Mouse (Mus musculus) intestine, embryonic 16.5 days (tissue): ENCODE data around the gene Zc3h15. TPM values are rescaled to one million over a fixed set of nuclear protein-coding genes. Genes with fewer than 3 reads are reported as not detected.
A peak's percentile ranks its signal among the peaks of the same experiment; 100 is the strongest.
"Not testable (repeated sequence)": the region's sequence is repeated elsewhere in the genome, so short reads cannot be mapped to it uniquely, and the experiment has no call there.

ENCODE experiments used
- ATAC-seq: fragments of 200-750 bp; cut with Nextera tagmentation; 2 replicates; pipeline ENCODE4 v1.8.0; 2017; ENCODE audit warnings: moderate TSS enrichment, moderate library complexity
- H3K27ac ChIP-seq: fragments of 300-500 bp; sonication (generic); 2 replicates; pipeline ENCODE4 v1.5.1; 2014; ENCODE audit warnings: mild to moderate bottlenecking, low read length
- H3K27me3 ChIP-seq: fragments of 300-500 bp; sonication (generic); replicated peaks from 2 replicates; pipeline ENCODE4 v1.6.1; 2014; ENCODE audit warnings: low read length, control low read depth, mixed read lengths; ENCODE audit not compliant: control insufficient read depth, insufficient read depth
- H3K36me3 ChIP-seq: fragments of 300-500 bp; sonication (generic); 2 replicates; pipeline ENCODE4 v1.6.1; 2014; ENCODE audit warnings: low read length, control low read depth; ENCODE audit not compliant: control insufficient read depth, insufficient read depth
- H3K4me1 ChIP-seq: fragments of 300-500 bp; sonication (generic); 2 replicates; pipeline ENCODE4 v1.6.1; 2014; ENCODE audit warnings: low read length, control low read depth, mixed read lengths; ENCODE audit not compliant: control insufficient read depth, insufficient read depth
- H3K4me2 ChIP-seq: fragments of 300-500 bp; sonication (generic); 2 replicates; pipeline ENCODE4 v1.6.1; 2014; ENCODE audit warnings: low read depth, low read length, control low read depth
- H3K4me3 ChIP-seq: fragments of 300-500 bp; sonication (generic); 2 replicates; pipeline ENCODE4 v1.5.1; 2014; ENCODE audit warnings: mild to moderate bottlenecking, low read length
- H3K9ac ChIP-seq: fragments of 300-500 bp; sonication (generic); 2 replicates; pipeline ENCODE4 v1.6.1; 2014; ENCODE audit warnings: low read depth, low read length
- H3K9me3 ChIP-seq: fragments of 300-500 bp; sonication (generic); 2 replicates; pipeline ENCODE4 v1.6.1; 2016; ENCODE audit warnings: low read length, control low read depth; ENCODE audit not compliant: control insufficient read depth
- WGBS: fragments of 180-500 bp; shearing (Covaris S2); extraction: QIAGEN DNeasy Blood & Tissue Kit; methylation state at CpG from one replicate; pipeline ENCODE4 v1.1.7; 2014; 5-methylcytosine and 5-hydroxymethylcytosine counted together
- polyA plus RNA-seq: library from polyadenylated mRNA; unstranded; fragments of >200 nt; fragmentation: Nextera tagmentation; extraction: Ambion mirVana; gene quantifications from 2 replicates; pipeline ENCODE4 v1.2.1, GENCODE M21; 2015

Zc3h15 gene
- polyA plus RNA-seq, 1 experiment from 2014 or later = 113 TPM

DNA sequence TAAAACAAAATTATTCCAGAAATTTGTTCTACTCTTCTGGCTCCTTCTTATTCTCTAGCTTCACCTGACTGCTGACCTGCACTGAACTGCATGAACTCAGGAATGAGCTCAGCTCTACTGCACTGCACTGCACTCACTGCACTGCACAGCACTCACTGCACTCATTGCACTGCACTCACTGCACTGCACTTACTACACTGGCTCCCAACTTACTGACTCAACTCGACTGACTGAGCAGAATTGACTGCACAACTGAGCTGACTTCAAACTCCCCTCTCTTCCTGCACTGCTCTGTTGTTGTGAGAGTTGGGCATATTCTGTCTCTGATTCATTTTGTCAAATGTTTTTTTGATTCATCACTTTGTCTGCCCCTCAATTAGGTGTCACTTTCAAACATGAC, 55.1 kb downstream of the Zc3h15 start:
- Histone ChIP-seq H3K36me3 (no peaks in the 10 kb centered on the region), H3K27me3 (no peaks in the 10 kb centered on the region), H3K27ac (no peak overlapping the region), H3K9me3 (no peaks in the 10 kb centered on the region), H3K4me1 (0 out of 2 replicates have a peak, but pooled peaks cover 2% of the 10 kb centered on the region), H3K9ac (no peak overlapping the region), H3K4me3 (no peak overlapping the region), H3K4me2 (no peak overlapping the region)
- WGBS = 37% methylated on average over 1 of the region's 1 CpGs
- peak; percentile 42; the same call in 1 of the 2 replicates for ATAC-seq

- no peak overlapping the region for H3K9ac ChIP-seq
- no peaks in the 10 kb centered on the region for H3K36me3 ChIP-seq
- H3K27me3 ChIP-seq = no peaks in the 10 kb centered on the region
- no peak overlapping the region for H3K27ac ChIP-seq
- H3K4me2 ChIP-seq = no peak overlapping the region
- WGBS = 59% methylated on average over 4 of the region's 4 CpGs
- H3K9me3 ChIP-seq = no peaks in the 10 kb centered on the region
- no peak overlapping the region for H3K4me3 ChIP-seq
- H3K4me1 ChIP-seq = 0 out of 2 replicates have a peak, but pooled peaks cover 4% of the 10 kb centered on the region
- ATAC-seq = no peak
Observed at GRCm38 (mm10) chr2:83700667-83701066, 56.4 kb downstream of the Zc3h15 start.

DNA sequence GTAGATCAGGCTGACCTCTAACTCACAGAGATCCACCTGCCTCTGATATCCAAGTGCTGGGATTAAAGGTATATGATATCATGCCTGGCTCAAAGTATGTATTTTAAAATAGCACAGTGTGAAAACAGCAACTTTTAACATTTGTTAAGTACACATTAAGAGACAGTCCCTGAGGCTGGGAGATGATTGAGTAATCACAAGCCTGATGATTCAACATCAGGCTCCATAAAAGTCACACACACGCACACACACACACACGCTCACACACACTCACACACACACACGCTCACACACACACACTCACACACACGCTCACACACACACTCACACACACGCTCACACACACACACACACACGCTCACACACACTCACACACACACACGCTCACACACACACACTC, 58.2 kb downstream of the Zc3h15 start:
- Histone ChIP-seq H3K9me3 (no peaks in the 10 kb centered on the region), H3K27ac (no peak overlapping the region), H3K27me3 (no peaks in the 10 kb centered on the region), H3K4me1 (0 out of 2 replicates have a peak, but pooled peaks cover 7% of the 10 kb centered on the region), H3K9ac (no peak overlapping the region), H3K36me3 (no peaks in the 10 kb centered on the region), H3K4me2 (no peak overlapping the region), H3K4me3 (no peak overlapping the region)
- 88% methylated on average over 7 of the region's 7 CpGs for WGBS
- ATAC-seq = no peak

DNA sequence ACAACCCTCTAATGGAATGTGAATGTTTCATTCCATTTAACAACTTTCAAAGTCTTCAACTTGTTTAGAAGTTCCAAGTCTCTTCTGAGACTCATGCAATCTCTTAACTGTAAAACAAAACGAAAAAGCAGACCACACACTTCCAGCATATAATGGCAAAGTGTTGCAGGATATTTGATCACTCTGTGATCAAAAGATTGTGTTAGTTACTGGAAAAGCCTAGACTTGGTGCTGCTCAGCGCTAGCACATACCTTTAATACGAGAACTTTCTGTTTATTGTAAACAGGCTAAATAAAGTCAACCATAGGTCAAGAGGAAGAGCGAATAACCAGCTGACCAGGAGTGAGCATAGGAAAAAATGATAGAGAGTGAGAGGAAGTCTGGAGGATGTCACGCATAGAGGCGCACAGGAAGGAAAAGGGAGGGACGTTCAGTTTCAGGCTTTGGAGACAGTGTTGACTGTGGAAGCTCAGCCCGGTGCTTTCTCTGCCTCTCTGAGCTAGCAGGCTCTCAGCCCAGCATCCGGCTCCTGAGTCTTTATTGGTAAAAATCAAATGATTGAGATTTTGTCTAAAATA, 61.4 kb downstream of the Zc3h15 start:
- H3K4me3 ChIP-seq = no peak overlapping the region
- no peak for ATAC-seq
- H3K9ac ChIP-seq = no peak overlapping the region
- WGBS = 49% methylated on average over 9 of the region's 9 CpGs
- H3K36me3 ChIP-seq = no peaks in the 10 kb centered on the region
- H3K4me2 ChIP-seq = no peak overlapping the region
- no peaks in the 10 kb centered on the region for H3K9me3 ChIP-seq
- no peak overlapping the region for H3K27ac ChIP-seq
- H3K27me3 ChIP-seq = no peaks in the 10 kb centered on the region
- H3K4me1 ChIP-seq = 0 out of 2 replicates have a peak, but pooled peaks cover 7% of the 10 kb centered on the region

- no peak overlapping the region for H3K9ac ChIP-seq
- no peak overlapping the region for H3K4me3 ChIP-seq
- H3K27ac ChIP-seq = peak overlapping the region; percentile 62
- H3K27me3 ChIP-seq = no peaks in the 10 kb centered on the region
- 0 out of 2 replicates have a peak, but pooled peaks cover 9% of the 10 kb centered on the region for H3K4me1 ChIP-seq
- H3K36me3 ChIP-seq = no peaks in the 10 kb centered on the region
- H3K9me3 ChIP-seq = no peaks in the 10 kb centered on the region
- ATAC-seq = peak; percentile 91
- peak overlapping the region; percentile 10; the same call in 1 of the 2 replicates for H3K4me2 ChIP-seq
- WGBS = 25% methylated on average over 11 of the region's 11 CpGs
Observed at GRCm38 (mm10) chr2:83709896-83710524, 65.8 kb downstream of the Zc3h15 start.

DNA sequence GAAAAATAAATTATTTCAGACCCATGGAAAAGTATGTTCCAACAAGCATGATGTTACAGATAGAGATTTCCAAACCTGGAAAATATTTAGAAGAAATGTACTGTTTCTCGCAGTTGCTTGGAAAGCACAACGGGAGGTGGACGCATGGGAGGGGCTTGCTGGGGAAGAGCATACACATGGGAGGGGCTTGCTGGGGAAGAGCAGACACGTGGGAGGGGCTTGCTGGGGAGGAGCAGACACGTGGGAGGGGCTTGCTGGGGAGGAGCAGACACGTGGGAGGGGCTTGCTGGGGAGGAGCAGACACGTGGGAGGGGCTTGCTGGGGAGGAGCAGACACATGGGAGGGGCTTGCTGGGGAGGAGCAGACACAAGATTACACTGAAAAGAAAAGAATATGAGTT, 69.0 kb downstream of the Zc3h15 start:
- H3K4me1 ChIP-seq, H3K27ac ChIP-seq, H3K27me3 ChIP-seq, H3K36me3 ChIP-seq, ATAC-seq, H3K9me3 ChIP-seq, H3K9ac ChIP-seq, H3K4me3 ChIP-seq, H3K4me2 ChIP-seq: not testable (repeated sequence)
- 70% methylated on average over 7 of the region's 7 CpGs for WGBS

- Histone ChIP-seq H3K36me3 (no peaks in the 10 kb centered on the region), H3K27me3 (no peaks in the 10 kb centered on the region), H3K27ac (no peak overlapping the region), H3K4me2 (no peak overlapping the region), H3K9ac (no peak overlapping the region), H3K4me1 (0 out of 2 replicates have a peak, but pooled peaks cover 4% of the 10 kb centered on the region), H3K4me3 (no peak overlapping the region), H3K9me3 (no peaks in the 10 kb centered on the region)
- no peak for ATAC-seq
- WGBS = 84% methylated on average over 5 of the region's 5 CpGs
Observed at GRCm38 (mm10) chr2:83713946-83714345, 69.7 kb downstream of the Zc3h15 start.

Other genes starting within 250 kb of the Zc3h15 start
- 39.6 and 45.7 TPM in 2 replicates for gene Itgav, start 80.0 kb downstream of the Zc3h15 start, polyA plus RNA-seq
- 6.6 and 6.8 TPM in 2 replicates for gene Fam171b, start 168.2 kb downstream of the Zc3h15 start, polyA plus RNA-seq